Mouse (Mus musculus) embryonic fibroblast, embryonic 13.5 days (primary cell): ENCODE measurements around the gene P4ha2.

Experiments used
- CTCF ChIP-seq: IDR thresholded peaks from 2 replicates; pipeline ENCODE4 v1.5.1; 2011; ENCODE audit warnings: mild to moderate bottlenecking, control low read depth, low read length, moderate library complexity, borderline replicate concordance; ENCODE audit not compliant: insufficient read depth
- POLR2A ChIP-seq: IDR thresholded peaks from 2 replicates; pipeline ENCODE4 v1.6.1; 2011; ENCODE audit warnings: low read depth, mild to moderate bottlenecking, control low read depth, low read length, moderate library complexity

DNA sequence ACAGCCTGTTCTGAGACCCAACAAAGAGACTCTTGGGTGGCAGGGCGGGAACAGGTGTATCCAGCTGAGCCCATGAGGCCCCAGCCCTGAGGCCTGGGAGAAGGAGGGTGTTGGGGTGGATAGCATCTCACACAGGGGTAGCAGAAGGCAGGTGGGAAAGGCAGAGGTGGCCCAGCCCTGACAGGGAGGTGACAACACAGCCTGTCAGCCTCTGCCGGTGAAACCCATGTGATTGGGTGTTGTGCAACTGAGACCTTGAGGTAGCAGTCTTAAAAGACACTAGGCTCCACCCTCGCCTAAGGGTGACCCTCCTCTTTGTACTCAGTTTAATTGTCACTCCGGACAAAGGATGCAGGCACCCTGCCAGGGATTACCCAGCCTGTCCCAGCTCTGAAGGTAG is 26.6 kb upstream of the P4ha2 start:
- no peak for TF ChIP-seq CTCF
- no peak for TF ChIP-seq POLR2A
